Mouse (Mus musculus): ENCODE results near the gene Plvap. TPM values are rescaled to one million over a fixed set of nuclear protein-coding genes. Genes with fewer than 3 reads are reported as not detected.

Gene Plvap
- polyA plus RNA-seq, 1 experiment from 2014 or later: 84.8 TPM

DNA sequence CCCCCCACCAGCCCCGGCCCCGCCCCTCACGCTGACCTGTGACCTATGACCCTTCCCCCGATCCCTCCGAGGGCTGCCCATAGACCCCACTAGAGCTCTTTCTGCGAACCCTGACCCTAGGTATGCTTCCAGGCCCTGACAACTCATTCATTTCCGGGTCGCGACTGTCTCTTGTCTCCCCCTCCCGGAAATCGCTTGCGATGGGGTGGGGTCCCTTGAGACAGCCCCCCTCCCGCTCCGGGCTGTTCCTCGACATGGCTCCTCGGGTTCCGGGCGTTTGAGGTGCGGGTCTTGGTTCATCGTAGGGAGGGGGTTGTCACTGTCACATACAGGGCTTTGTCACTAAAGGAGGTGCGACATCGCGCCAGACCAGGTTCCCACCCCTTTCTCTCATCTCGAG lies 42.1 kb downstream of the Plvap start:
- under 1% methylated on average over 24 of the region's 24 CpGs for WGBS
- no peak for ATAC-seq (ENCODE audit: insufficient read depth, low FRiP score, low read depth)
- peaks cover 17% of the 10 kb centered on the region for H3K4me1 ChIP-seq

DNA sequence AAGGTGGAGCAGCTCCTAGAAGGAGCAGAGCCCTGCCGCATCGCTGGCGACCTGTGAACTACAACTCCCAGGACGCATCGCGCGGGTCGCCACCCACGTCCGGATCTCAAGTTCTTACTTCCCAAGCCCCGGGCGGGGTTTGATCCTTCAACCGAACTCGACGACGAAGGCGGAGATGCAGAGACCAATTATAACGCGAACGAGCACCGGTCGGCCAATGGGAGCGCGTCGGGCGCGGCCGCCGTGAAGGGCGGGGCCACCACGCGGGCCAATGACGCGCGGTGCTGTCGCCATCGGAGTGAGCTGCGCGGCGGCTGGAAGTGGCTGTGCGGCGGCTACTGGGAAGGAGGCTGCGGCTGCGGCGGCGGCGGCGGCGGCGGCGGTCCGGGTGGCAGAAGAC lies 42.6 kb downstream of the Plvap start, which contains the start of gene Dda1:
Gene Dda1 (plus strand): TSS at position 284 of the 400 bp plus-strand sequence.
- H3K27me3 ChIP-seq (replicated peaks): no peaks in the 10 kb centered on the region
- peak within 1 kb of the TSS; percentile 45; the same call in 1 of the 2 replicates for H3K27ac ChIP-seq
- peak within 1 kb of the TSS; percentile 79 for H3K4me3 ChIP-seq (replicated peaks)
- H3K4me2 ChIP-seq: peak within 1 kb of the TSS; percentile 78
- H3K36me3 ChIP-seq: peaks cover 13% of the 10 kb centered on the region
- H3K4me1 ChIP-seq: peaks cover 21% of the 10 kb centered on the region
- peak; percentile 87 for ATAC-seq (ENCODE audit: insufficient read depth, low FRiP score, low read depth)
- no peaks in the 10 kb centered on the region for H3K9me3 ChIP-seq
- H3K9ac ChIP-seq: peak within 1 kb of the TSS; percentile 64
- under 1% methylated on average over 52 of the region's 52 CpGs for WGBS

More for the DNA sequence above, 42.1 kb downstream of the Plvap start:
- Histone ChIP-seq H3K4me2 (peak overlapping the region; percentile 78), H3K27ac (peak overlapping the region; percentile 45; the same call in 1 of the 2 replicates), H3K9ac (peak overlapping the region; percentile 64), H3K9me3 (no peaks in the 10 kb centered on the region), H3K4me3 (replicated peaks) (peak overlapping the region; percentile 79), H3K27me3 (replicated peaks) (no peaks in the 10 kb centered on the region), H3K36me3 (peaks cover 18% of the 10 kb centered on the region)

DNA sequence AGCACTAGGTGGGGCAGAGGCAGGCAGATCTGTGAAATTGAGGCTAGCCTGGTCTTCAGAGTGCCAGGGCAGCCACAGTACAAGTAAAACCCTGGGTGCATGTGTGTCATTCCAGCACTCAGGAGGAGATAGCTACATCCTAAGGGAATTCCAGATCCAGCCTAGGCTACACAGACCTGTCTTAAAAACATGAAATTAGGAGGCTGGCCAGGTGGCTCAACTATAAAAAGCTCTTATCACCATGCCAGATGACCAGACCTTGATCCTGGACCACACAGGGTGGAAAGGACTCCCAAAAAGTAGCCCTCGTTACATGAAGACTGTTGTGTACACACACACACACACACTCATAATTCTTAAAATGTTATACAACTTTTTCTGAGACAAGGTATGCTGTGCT lies 43.6 kb downstream of the Plvap start:
- Histone ChIP-seq H3K9me3 (no peaks in the 10 kb centered on the region), H3K27me3 (replicated peaks) (no peaks in the 10 kb centered on the region), H3K27ac (no peak overlapping the region), H3K4me2 (no peak overlapping the region), H3K4me3 (replicated peaks) (no peak overlapping the region), H3K4me1 (peaks cover 26% of the 10 kb centered on the region), H3K36me3 (peaks cover 7% of the 10 kb centered on the region; the same call in 1 of the 2 replicates), H3K9ac (no peak overlapping the region)
- ATAC-seq (ENCODE audit: insufficient read depth, low FRiP score, low read depth): no peak
- 89% methylated on average over 1 of the region's 1 CpGs for WGBS

DNA sequence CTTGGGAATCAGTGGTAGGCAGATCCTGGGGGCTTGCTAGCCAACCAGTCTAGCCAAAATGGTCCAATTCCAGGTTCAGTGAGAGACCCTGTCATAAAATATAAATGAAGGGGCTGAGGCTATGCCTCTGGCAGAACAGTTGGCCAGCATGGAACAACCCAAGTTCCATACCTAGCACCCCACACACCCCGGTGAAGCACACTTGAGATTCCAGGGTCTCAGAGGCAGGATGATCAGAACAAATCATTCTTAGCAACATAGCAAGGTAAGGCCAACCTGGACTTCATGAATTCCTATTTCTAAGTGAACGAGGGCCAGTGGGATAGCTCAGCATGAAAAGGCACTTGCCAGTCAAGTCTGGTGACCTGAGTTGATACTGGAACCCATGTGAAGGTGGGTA lies 44.4 kb downstream of the Plvap start:
- H3K27me3 ChIP-seq (replicated peaks): no peaks in the 10 kb centered on the region
- H3K27ac ChIP-seq: no peak overlapping the region
- ATAC-seq (ENCODE audit: insufficient read depth, low FRiP score, low read depth): no peak
- H3K36me3 ChIP-seq: peaks cover 2% of the 10 kb centered on the region; the same call in 1 of the 2 replicates
- H3K4me1 ChIP-seq: peaks cover 32% of the 10 kb centered on the region
- WGBS: 88% methylated on average over 2 of the region's 2 CpGs
- H3K9me3 ChIP-seq: no peaks in the 10 kb centered on the region
- no peak overlapping the region for H3K4me3 ChIP-seq (replicated peaks)
- H3K4me2 ChIP-seq: no peak overlapping the region
- H3K9ac ChIP-seq: no peak overlapping the region

DNA sequence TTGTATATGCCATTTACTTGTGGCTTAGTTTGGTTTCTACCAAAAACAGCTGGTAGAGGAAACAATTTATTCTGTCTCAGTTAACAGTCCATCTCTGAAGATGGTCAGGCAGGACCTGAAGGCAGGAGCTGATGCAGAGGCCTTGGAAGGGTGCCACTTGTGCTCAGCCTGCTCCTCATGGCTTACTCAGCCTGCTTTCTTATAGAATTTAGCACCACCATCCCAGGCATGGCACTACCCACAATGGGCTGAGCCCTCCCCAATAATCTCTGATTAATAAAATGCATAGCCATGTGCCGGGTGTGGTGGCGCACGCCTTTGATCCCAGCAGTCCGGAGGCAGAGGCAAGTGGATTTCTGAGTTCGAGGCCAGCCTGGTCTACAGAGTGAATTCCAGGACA lies 45.4 kb downstream of the Plvap start:
- Histone ChIP-seq H3K9me3 (no peaks in the 10 kb centered on the region), H3K4me2 (no peak overlapping the region), H3K27ac (no peak overlapping the region), H3K4me1 (peaks cover 32% of the 10 kb centered on the region), H3K27me3 (replicated peaks) (no peaks in the 10 kb centered on the region), H3K4me3 (replicated peaks) (no peak overlapping the region), H3K36me3 (peaks cover 2% of the 10 kb centered on the region; the same call in 1 of the 2 replicates), H3K9ac (no peak overlapping the region)
- no peak for ATAC-seq (ENCODE audit: insufficient read depth, low FRiP score, low read depth)
- WGBS: 93% methylated on average over 5 of the region's 5 CpGs

DNA sequence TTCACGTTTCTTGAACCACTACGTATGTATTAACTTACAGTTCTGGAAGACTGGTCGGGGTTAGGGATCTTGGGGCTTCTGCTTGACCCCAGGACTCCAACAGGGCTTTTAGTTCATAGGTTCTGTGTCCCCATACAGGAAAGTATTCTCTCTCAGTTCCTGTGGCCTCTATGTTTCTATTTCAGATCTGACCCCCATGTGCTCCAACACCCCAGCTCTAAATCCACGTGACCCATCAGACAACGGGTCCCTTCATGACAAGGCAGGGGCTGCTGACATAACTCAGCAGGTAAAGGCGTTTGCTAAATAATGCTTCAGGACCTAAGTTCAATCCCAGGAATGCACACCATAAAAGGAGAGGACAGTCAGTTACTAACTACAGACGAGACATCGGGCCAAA lies 45.8 kb downstream of the Plvap start:
- ATAC-seq (ENCODE audit: insufficient read depth, low FRiP score, low read depth): no peak
- Histone ChIP-seq H3K27me3 (replicated peaks) (no peaks in the 10 kb centered on the region), H3K9ac (no peak overlapping the region), H3K36me3 (peaks cover 7% of the 10 kb centered on the region; the same call in 1 of the 2 replicates), H3K27ac (no peak overlapping the region), H3K4me3 (replicated peaks) (peak overlapping the region; percentile 86), H3K9me3 (no peaks in the 10 kb centered on the region), H3K4me1 (peaks cover 29% of the 10 kb centered on the region), H3K4me2 (peak overlapping the region; percentile 92)
- WGBS: 74% methylated on average over 8 of the region's 8 CpGs

DNA sequence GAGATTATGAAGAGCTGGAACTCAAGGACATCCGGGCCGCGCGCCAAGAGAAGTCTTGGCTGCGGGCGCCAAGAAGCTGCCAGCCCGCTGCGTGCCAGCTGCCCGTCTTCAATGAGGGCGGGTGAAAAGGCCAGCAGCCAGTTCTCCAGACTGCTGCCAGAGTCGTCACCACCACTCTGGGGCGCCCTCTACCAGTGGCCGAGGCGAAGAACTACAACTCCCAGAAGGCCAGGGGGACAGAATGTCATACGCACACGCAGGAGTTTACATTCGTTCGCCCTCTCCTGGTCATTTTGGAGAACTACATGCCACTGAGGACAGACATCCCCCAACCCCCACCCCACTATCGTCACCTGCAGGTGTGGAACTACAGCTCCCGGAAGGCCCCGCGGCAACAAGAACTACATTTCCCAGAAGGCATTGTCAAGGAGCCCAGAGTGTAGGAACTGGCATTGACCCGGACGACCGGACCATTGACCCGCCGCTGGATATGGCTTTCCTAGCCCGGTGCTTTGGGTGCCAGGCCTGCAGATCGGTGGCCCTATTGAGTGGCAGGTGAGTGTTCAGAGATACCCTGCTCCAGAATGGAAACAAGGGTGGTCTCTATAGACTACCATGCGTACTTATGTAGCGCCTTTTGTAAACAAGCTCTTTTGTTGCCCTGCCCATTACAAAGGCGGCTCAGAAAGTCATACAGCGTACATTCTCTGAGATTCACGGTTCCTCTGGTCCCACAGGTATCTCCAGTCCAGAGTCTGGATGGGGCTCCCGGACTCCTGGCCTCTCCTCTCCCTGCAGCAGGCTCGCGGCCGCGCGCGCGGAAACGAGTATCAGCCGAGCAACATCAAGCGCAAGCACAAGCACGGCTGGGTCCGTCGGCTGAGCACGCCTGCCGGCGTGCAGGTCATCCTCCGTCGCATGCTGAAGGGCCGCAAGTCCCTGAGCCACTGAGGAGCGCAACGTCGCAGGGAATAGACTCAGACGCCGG lies 46.7 kb downstream of the Plvap start, which contains the start of gene Mrpl34:
Gene Mrpl34 (plus strand): TSS at position 447 of the 988 bp plus-strand sequence.
- ATAC-seq (ENCODE audit: insufficient read depth, low FRiP score, low read depth): peak; percentile 84
- H3K9ac ChIP-seq: peak within 1 kb of the TSS; percentile 76
- H3K4me2 ChIP-seq: peak within 1 kb of the TSS; percentile 92
- under 1% methylated on average over 59 of the region's 59 CpGs for WGBS
- H3K36me3 ChIP-seq: peaks cover 10% of the 10 kb centered on the region; the same call in 1 of the 2 replicates
- peaks cover 20% of the 10 kb centered on the region for H3K4me1 ChIP-seq
- H3K4me3 ChIP-seq (replicated peaks): peak within 1 kb of the TSS; percentile 86
- no peaks in the 10 kb centered on the region for H3K9me3 ChIP-seq
- peak within 1 kb of the TSS; percentile 95 for H3K27ac ChIP-seq
- H3K27me3 ChIP-seq (replicated peaks): no peaks in the 10 kb centered on the region

DNA sequence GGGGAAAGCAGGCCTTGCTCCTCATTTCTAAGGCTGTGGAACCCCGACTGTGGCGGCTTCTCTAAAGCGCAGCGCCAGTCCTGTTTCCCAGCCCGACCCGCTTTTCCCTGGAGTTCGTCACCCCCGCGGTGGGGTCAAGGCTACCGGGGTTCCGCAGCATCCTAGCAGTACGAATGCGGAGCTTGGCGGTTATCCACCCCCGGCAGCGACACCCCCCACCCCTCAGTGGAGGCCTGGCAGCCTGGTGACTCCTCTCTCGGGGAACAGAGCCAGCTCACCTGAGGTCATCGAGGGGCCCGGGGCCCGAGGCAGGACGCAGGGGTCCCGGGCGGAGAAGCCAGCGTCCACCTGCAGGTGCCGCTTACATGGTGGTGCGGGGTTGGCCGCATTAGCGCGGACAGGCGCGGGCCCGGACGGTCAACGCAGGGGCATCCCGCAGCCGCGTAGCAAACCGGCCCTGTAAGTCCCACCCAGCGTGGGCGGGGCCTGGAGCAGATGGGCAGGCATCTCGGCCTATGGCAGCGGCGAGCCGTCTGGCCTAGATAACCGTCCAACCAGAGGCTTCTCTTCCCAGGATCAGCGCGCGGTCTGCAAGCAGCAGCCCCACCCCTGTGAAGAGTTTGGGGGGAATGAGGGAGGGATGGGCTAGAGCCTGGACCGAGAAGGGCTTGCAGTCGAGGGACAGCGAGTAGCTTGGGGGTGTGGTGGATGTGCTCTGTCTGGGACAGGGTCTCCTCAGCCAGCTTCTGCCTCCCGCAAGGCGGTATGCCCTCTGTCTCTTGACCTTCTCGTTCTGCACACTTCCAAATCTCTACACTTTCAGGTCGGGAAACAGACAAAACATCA lies 48.1 kb downstream of the Plvap start, which contains the start of gene Abhd8:
Gene Abhd8 (minus strand): TSS at position 468 of the 846 bp plus-strand sequence.
- WGBS: under 1% methylated on average over 55 of the region's 55 CpGs
- peak within 1 kb of the TSS; percentile 78 for H3K9ac ChIP-seq
- peaks cover 10% of the 10 kb centered on the region; the same call in 1 of the 2 replicates for H3K36me3 ChIP-seq
- H3K4me2 ChIP-seq: peak within 1 kb of the TSS; percentile 92
- ATAC-seq (ENCODE audit: insufficient read depth, low FRiP score, low read depth): peak; percentile 86
- peak within 1 kb of the TSS; percentile 86 for H3K4me3 ChIP-seq (replicated peaks)
- peaks cover 18% of the 10 kb centered on the region for H3K4me1 ChIP-seq
- H3K27ac ChIP-seq: peak within 1 kb of the TSS; percentile 95
- no peaks in the 10 kb centered on the region for H3K9me3 ChIP-seq
- no peaks in the 10 kb centered on the region for H3K27me3 ChIP-seq (replicated peaks)

DNA sequence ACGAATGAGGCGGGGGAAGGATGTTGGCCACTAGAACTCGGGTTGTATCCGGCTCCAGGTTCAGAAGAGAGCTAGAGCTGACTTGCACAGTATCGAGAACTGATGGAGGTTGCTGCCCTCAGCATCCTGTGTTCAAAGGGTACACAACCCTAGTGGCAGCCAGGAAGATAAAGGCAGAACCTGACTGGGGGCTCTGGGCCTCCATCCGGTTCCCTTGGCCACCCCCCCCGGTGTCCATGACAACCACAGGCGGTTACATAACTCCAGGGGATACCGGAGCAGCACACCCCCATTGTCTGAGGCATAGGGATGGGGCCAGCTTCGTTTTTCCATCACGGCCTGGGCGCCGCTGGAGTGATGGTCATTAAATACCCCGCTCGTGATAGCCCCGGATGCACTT lies 48.8 kb downstream of the Plvap start:
- H3K36me3 ChIP-seq: peaks cover 11% of the 10 kb centered on the region; the same call in 1 of the 2 replicates
- H3K9ac ChIP-seq: peak overlapping the region; percentile 78
- no peaks in the 10 kb centered on the region for H3K9me3 ChIP-seq
- peak overlapping the region; percentile 92 for H3K4me2 ChIP-seq
- no peaks in the 10 kb centered on the region for H3K27me3 ChIP-seq (replicated peaks)
- H3K4me1 ChIP-seq: peaks cover 18% of the 10 kb centered on the region
- H3K27ac ChIP-seq: no peak overlapping the region
- peak overlapping the region; percentile 86 for H3K4me3 ChIP-seq (replicated peaks)
- no peak for ATAC-seq (ENCODE audit: insufficient read depth, low FRiP score, low read depth)
- WGBS: 5% methylated on average over 16 of the region's 16 CpGs

DNA sequence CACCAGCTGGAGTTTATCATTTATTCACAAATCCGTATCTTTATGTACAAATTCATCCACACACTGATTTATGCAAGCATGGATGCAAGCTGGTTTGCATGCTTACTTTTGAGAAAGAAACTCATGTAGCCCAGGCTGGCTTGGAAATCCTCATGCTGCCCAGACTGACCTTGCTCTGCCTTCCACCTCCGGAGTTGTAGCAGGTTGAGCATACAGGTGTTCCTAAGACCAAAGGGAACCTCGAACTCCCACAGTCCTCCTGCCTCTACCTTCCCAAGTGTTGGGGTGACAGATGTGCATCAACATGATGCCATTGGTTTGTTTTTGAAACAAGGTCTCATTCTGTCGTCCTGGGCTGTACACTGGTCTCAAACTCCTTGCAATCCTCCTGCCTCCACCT lies 49.4 kb downstream of the Plvap start:
- ATAC-seq (ENCODE audit: insufficient read depth, low FRiP score, low read depth): no peak
- H3K9ac ChIP-seq: no peak overlapping the region
- no peaks in the 10 kb centered on the region for H3K27me3 ChIP-seq (replicated peaks)
- H3K27ac ChIP-seq: no peak overlapping the region
- H3K9me3 ChIP-seq: no peaks in the 10 kb centered on the region
- 78% methylated on average over 4 of the region's 4 CpGs for WGBS
- peaks cover 15% of the 10 kb centered on the region; the same call in 1 of the 2 replicates for H3K36me3 ChIP-seq
- H3K4me1 ChIP-seq: peaks cover 18% of the 10 kb centered on the region
- peak overlapping the region; percentile 86; the same call in 1 of the 2 replicates for H3K4me3 ChIP-seq (replicated peaks)
- peak overlapping the region; percentile 92 for H3K4me2 ChIP-seq

DNA sequence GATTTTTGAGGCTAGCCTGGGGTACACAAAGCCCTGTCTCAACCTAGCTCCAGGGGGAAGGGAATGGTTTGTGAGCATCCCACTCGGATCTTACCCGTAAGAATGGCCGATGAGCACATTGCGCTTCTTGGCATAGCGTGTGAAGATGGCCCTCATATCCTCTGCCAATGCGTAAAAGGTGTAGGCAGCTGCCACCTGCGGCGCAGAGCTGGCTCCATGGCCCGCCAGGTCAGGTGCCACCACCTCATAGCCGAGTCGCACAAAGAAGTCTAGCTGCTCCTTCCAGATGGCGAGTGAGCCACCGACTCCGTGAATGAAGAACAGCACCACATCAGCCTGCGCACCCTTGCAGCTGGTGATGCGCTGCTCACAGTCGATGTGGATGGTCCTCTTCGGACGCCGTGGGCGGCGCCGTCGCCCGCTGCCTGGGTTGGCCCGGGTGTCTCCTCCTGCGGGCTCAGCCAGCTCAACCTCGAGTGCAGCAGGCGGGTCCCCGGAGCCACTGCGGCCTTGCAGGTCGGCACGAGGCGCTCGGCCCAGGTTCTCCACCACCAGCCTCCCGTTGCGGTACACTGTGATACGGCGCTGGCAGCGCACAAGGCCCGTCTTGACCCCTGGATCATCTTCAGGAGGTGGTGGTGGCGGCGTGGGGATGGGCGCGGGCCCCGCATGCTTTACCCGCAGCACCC lies 50.3 kb downstream of the Plvap start:
- no peak for ATAC-seq (ENCODE audit: insufficient read depth, low FRiP score, low read depth)
- 75% methylated on average over 47 of the region's 47 CpGs for WGBS

More for the DNA sequence above, 50.3 kb downstream of the Plvap start:
- peaks cover 18% of the 10 kb centered on the region for H3K4me1 ChIP-seq
- H3K27ac ChIP-seq: no peak overlapping the region
- no peaks in the 10 kb centered on the region for H3K9me3 ChIP-seq
- H3K4me2 ChIP-seq: no peak overlapping the region
- no peak overlapping the region for H3K4me3 ChIP-seq (replicated peaks)
- no peak overlapping the region for H3K9ac ChIP-seq
- no peaks in the 10 kb centered on the region for H3K27me3 ChIP-seq (replicated peaks)
- H3K36me3 ChIP-seq: peaks cover 16% of the 10 kb centered on the region; the same call in 1 of the 2 replicates
